Mouse (Mus musculus): ENCODE measurements at regions not wholly inside any gene's neighbourhood (a gene's known extent, or its start where the extent isn't known, plus 50 kb on each side); places are given as distances from the start of the nearest gene placed in this dataset.

- Histone ChIP-seq H3K4me2 (replicated peaks; ENCODE audit: low read depth) (no peak overlapping the region), H3K36me3 (ENCODE audit: control insufficient read depth, insufficient read depth, low read length) (no peaks in the 10 kb centered on the region), H3K27ac (replicated peaks) (no peak overlapping the region), H3K9me3 (ENCODE audit: control insufficient read depth, low read length) (no peaks in the 10 kb centered on the region), H3K9ac (ENCODE audit: low read length) (no peak overlapping the region), H3K4me3 (ENCODE audit: low read depth, low read length) (no peak overlapping the region), H3K4me1 (replicated peaks; ENCODE audit: control insufficient read depth, insufficient read depth) (no peaks in the 10 kb centered on the region), H3K27me3 (ENCODE audit: control insufficient read depth, insufficient read depth, low read length) (no peaks in the 10 kb centered on the region)
- 16% methylated on average over 2 of the region's 2 CpGs for WGBS
- no peak for ATAC-seq (ENCODE audit: low FRiP score, low TSS enrichment)
- peak; percentile 18 for DNase-seq (ENCODE audit: low spot score)
- TF ChIP-seq EP300 (optimal IDR thresholded peaks at IDR 0.05) (no peak), CTCF (IDR thresholded peaks at IDR 0.05; ENCODE audit: low read depth) (peak; percentile 72)
These were observed 111.7 kb downstream of the Cdh26 start for GRCm38 (mm10) chr2:178542032-178542431.

GRCm38 (mm10) chr2:178544411-178544810, 114.1 kb downstream of the Cdh26 start:
- ATAC-seq (ENCODE audit: low FRiP score, low TSS enrichment) (no peak), DNase-seq (ENCODE audit: low spot score) (no peak)
- Histone ChIP-seq H3K4me2 (replicated peaks; ENCODE audit: low read depth) (no peak overlapping the region), H3K9ac (ENCODE audit: low read length) (no peak overlapping the region), H3K4me1 (replicated peaks; ENCODE audit: control insufficient read depth, insufficient read depth) (no peaks in the 10 kb centered on the region), H3K27ac (replicated peaks) (no peak overlapping the region), H3K9me3 (ENCODE audit: control insufficient read depth, low read length) (no peaks in the 10 kb centered on the region), H3K4me3 (ENCODE audit: low read depth, low read length) (no peak overlapping the region), H3K36me3 (ENCODE audit: control insufficient read depth, insufficient read depth, low read length) (no peaks in the 10 kb centered on the region), H3K27me3 (ENCODE audit: control insufficient read depth, insufficient read depth, low read length) (no peaks in the 10 kb centered on the region)
- 40% methylated on average over 1 of the region's 1 CpGs for WGBS
- TF ChIP-seq EP300 (optimal IDR thresholded peaks at IDR 0.05) (no peak), CTCF (IDR thresholded peaks at IDR 0.05; ENCODE audit: low read depth) (no peak)

DNA sequence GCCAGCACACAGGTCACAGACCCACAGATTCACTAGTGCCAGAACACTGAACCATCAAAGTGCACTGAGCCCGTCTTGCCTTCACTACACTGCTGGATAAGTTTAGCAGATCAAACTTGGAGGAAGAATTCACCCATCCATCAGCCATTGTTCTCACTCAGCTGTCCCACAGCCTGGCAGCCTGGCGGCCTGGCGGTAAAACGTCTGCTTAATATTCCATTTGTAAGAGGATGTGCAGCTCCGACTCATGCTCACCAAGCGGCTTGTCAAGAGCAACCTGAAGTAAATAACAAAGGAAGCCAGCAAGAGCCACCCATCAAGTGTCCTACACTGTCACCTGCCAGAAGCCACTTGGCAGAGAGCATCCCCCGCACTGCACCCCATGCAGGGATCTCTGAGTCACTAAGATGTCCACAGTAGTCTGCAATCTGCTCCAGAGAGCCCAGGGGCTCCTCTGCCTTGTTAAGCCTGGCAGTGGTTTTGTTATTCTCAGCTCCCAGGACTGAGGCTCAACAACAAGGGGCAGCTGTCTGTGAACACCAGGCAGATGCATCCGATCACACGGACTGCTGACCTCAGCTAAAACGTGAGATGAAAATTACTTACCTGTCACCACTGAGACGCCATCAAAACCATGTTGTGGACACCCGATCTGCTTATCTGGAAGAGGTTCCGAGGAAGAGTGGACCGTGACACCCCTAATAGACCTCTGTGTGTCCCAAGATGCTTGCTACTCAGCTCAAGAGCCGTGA, 115.4 kb downstream of the Cdh26 start:
- Histone ChIP-seq H3K9me3 (ENCODE audit: control insufficient read depth, low read length) (no peaks in the 10 kb centered on the region), H3K27ac (replicated peaks) (no peak overlapping the region), H3K4me3 (ENCODE audit: low read depth, low read length) (no peak overlapping the region), H3K4me1 (replicated peaks; ENCODE audit: control insufficient read depth, insufficient read depth) (no peaks in the 10 kb centered on the region), H3K9ac (ENCODE audit: low read length) (no peak overlapping the region), H3K27me3 (ENCODE audit: control insufficient read depth, insufficient read depth, low read length) (no peaks in the 10 kb centered on the region), H3K36me3 (ENCODE audit: control insufficient read depth, insufficient read depth, low read length) (no peaks in the 10 kb centered on the region), H3K4me2 (replicated peaks; ENCODE audit: low read depth) (no peak overlapping the region)
- 70% methylated on average over 15 of the region's 15 CpGs for WGBS
- DNase-seq (ENCODE audit: low spot score) (no peak), ATAC-seq (ENCODE audit: low FRiP score, low TSS enrichment) (no peak)
- TF ChIP-seq CTCF (IDR thresholded peaks at IDR 0.05; ENCODE audit: low read depth) (no peak), EP300 (optimal IDR thresholded peaks at IDR 0.05) (no peak)

- no peaks in the 10 kb centered on the region for H3K36me3 ChIP-seq (ENCODE audit: control insufficient read depth, insufficient read depth, low read length)
These were observed 116.0 kb downstream of the Cdh26 start for GRCm38 (mm10) chr2:178546353-178546720.

GRCm38 (mm10) chr2:178546888-178547287, 116.6 kb downstream of the Cdh26 start:
- H3K36me3 ChIP-seq (ENCODE audit: control insufficient read depth, insufficient read depth, low read length): no peaks in the 10 kb centered on the region
- H3K4me1 ChIP-seq (replicated peaks; ENCODE audit: control insufficient read depth, insufficient read depth): no peaks in the 10 kb centered on the region
- no peak overlapping the region for H3K4me2 ChIP-seq (replicated peaks; ENCODE audit: low read depth)
- TF ChIP-seq EP300 (optimal IDR thresholded peaks at IDR 0.05) (no peak), CTCF (IDR thresholded peaks at IDR 0.05; ENCODE audit: low read depth) (no peak)
- H3K4me3 ChIP-seq (ENCODE audit: low read depth, low read length): no peak overlapping the region
- no peak overlapping the region for H3K9ac ChIP-seq (ENCODE audit: low read length)
- no peaks in the 10 kb centered on the region for H3K27me3 ChIP-seq (ENCODE audit: control insufficient read depth, insufficient read depth, low read length)
- DNase-seq (ENCODE audit: low spot score) (no peak), ATAC-seq (ENCODE audit: low FRiP score, low TSS enrichment) (no peak)
- WGBS: 58% methylated on average over 3 of the region's 3 CpGs
- H3K9me3 ChIP-seq (ENCODE audit: control insufficient read depth, low read length): no peaks in the 10 kb centered on the region
- no peak overlapping the region for H3K27ac ChIP-seq (replicated peaks)

More at GRCm38 (mm10) chr2:178546353-178546720, 116.0 kb downstream of the Cdh26 start:
- Histone ChIP-seq H3K4me3 (ENCODE audit: low read depth, low read length) (no peak overlapping the region), H3K9ac (ENCODE audit: low read length) (no peak overlapping the region), H3K27ac (replicated peaks) (no peak overlapping the region), H3K27me3 (ENCODE audit: control insufficient read depth, insufficient read depth, low read length) (no peaks in the 10 kb centered on the region), H3K4me1 (replicated peaks; ENCODE audit: control insufficient read depth, insufficient read depth) (no peaks in the 10 kb centered on the region), H3K4me2 (replicated peaks; ENCODE audit: low read depth) (no peak overlapping the region), H3K9me3 (ENCODE audit: control insufficient read depth, low read length) (no peaks in the 10 kb centered on the region)
- TF ChIP-seq CTCF (IDR thresholded peaks at IDR 0.05; ENCODE audit: low read depth): no peak
- TF ChIP-seq EP300 (optimal IDR thresholded peaks at IDR 0.05): no peak
- ATAC-seq (ENCODE audit: low FRiP score, low TSS enrichment) (no peak), DNase-seq (ENCODE audit: low spot score) (no peak)
- WGBS: 77% methylated on average over 3 of the region's 3 CpGs

DNA sequence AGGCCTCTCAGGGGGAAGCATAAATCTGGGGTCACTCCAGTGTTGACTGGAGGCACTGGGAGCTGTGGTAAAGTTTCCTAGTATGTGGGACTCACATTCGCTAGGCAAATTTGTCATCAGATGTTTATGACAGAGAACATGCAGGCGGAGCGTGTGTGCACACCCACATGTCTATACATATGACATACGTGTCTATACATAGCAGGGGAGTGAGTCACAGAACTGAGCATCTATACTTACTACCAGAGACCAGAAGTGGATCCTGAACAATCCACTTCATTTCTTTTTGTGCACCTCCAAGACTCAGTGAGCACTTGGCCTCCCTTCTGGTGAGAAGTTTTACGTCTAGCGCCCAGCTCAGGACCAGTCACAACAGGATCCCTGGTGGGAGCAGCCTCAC, 118.6 kb downstream of the Cdh26 start:
- TF ChIP-seq CTCF (IDR thresholded peaks at IDR 0.05; ENCODE audit: low read depth): no peak
- no peak for TF ChIP-seq EP300 (optimal IDR thresholded peaks at IDR 0.05)
- 75% methylated on average over 6 of the region's 6 CpGs for WGBS
- Histone ChIP-seq H3K4me2 (replicated peaks; ENCODE audit: low read depth) (no peak overlapping the region), H3K9ac (ENCODE audit: low read length) (no peak overlapping the region), H3K27ac (replicated peaks) (no peak overlapping the region), H3K4me1 (replicated peaks; ENCODE audit: control insufficient read depth, insufficient read depth) (no peaks in the 10 kb centered on the region), H3K4me3 (ENCODE audit: low read depth, low read length) (no peak overlapping the region), H3K36me3 (ENCODE audit: control insufficient read depth, insufficient read depth, low read length) (no peaks in the 10 kb centered on the region), H3K9me3 (ENCODE audit: control insufficient read depth, low read length) (no peaks in the 10 kb centered on the region), H3K27me3 (ENCODE audit: control insufficient read depth, insufficient read depth, low read length) (no peaks in the 10 kb centered on the region)
- ATAC-seq (ENCODE audit: low FRiP score, low TSS enrichment) (no peak), DNase-seq (ENCODE audit: low spot score) (no peak)
